Mouse (Mus musculus): ENCODE measurements around the gene Rnf208.

Gene Rnf208

GRCm38 (mm10) chr2:25242101-25242506, at the start of gene Rnf208, which contains the start of gene Cysrt1:
TSS of gene Rnf208 (plus strand) at chr2:25242255.
TSS of gene Cysrt1 (minus strand) at chr2:25242452.
- in situ Hi-C loops (cut with MboI; ENCODE audit: low sequenced_read_pairs) = no loop called here

GRCm38 (mm10) chr2:25193330-25193770, 48.7 kb upstream of the Rnf208 start:
- in situ Hi-C loops (cut with MboI; ENCODE audit: low sequenced_read_pairs) = no loop called here

- in situ Hi-C loops (cut with MboI; ENCODE audit: low sequenced_read_pairs) = no loop called here
These were observed 48.0 kb upstream of the Rnf208 start for GRCm38 (mm10) chr2:25194006-25194405.

GRCm38 (mm10) chr2:25194486-25195171, 47.4 kb upstream of the Rnf208 start:
- in situ Hi-C loops (cut with MboI; ENCODE audit: low sequenced_read_pairs) = no loop called here

DNA sequence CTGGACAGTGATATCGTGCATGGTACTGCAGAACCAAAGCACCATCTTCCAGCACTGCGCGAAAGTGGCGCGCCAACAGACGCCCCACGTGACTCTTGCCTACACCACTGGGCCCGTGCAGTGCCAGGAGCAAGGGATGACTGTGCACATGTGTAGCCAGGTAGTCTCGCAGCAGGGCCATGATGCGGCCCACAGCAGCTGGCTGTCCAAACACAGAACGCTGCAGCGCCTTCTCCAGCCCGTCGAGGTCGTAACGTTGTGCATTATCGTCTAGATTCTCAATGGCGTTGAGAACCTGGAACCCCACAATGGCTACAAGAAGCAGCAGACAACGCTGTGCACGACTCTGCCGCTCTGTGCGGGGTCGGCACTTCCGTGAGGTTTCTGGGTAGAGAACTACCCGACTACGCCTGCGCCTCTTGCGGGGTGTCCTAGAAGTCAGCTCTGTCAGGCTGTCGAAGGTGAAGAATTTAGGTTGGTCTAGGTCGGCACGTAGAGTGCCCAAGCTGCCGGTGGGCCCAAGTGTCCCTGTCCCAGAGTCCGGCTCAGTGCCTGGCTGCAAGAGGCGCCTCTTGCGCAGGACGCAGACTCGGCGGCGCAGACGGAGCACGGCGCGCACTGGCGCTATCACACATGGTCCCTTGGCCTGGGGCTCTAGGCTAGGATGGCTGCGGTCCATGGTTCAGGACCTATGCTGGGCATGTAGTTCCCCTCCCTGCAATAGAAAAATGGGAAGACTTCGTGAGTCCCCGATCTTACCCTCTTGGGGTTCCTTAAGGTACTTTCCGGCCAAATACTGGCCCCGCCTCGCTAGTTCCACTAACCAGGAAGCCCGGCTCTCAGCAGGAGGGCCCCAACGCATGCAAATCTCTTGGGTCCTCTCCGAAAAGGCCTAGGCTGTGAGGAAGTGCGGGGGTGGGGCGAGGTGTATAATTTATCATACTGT, 46.6 kb upstream of the Rnf208 start:
- in situ Hi-C loops (cut with MboI; ENCODE audit: low sequenced_read_pairs) = no loop called here

- in situ Hi-C loops (cut with MboI; ENCODE audit: low sequenced_read_pairs) = no loop called here
These were observed 45.7 kb upstream of the Rnf208 start, which contains the start of gene Tor4a for GRCm38 (mm10) chr2:25196172-25196954. TSS of gene Tor4a (minus strand) at chr2:25196886.

DNA sequence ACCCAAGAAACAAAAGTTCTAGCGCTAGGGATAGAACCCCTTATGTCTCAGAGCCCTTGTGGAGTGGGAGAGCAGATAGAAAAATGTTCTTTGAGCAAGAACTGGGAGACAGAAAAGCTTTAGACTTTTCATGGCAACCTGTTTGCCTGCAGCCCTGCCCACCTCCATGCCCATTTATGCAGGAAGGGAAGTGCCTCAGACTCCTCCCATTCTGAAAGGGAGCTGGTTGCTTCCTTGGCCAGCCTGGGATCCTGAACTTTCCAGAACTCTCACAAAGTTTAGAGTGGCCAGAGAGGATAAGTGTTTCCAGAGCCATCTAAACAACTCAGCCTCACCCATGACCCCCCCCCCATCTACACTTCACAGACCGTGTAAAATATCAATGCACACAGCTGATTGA, 44.9 kb upstream of the Rnf208 start:
- in situ Hi-C loops (cut with MboI; ENCODE audit: low sequenced_read_pairs) = no loop called here

- in situ Hi-C loops (cut with MboI; ENCODE audit: low sequenced_read_pairs) = no loop called here
These were observed 44.1 kb upstream of the Rnf208 start for GRCm38 (mm10) chr2:25197946-25198345.

- in situ Hi-C loops (cut with MboI; ENCODE audit: low sequenced_read_pairs) = no loop called here
These were observed 41.4 kb upstream of the Rnf208 start for GRCm38 (mm10) chr2:25200631-25201030.

GRCm38 (mm10) chr2:25203631-25204214, 38.3 kb upstream of the Rnf208 start:
- in situ Hi-C loops (cut with MboI; ENCODE audit: low sequenced_read_pairs) = no loop called here

- in situ Hi-C loops (cut with MboI; ENCODE audit: low sequenced_read_pairs) = no loop called here
These were observed 34.5 kb upstream of the Rnf208 start for GRCm38 (mm10) chr2:25207593-25207992.

GRCm38 (mm10) chr2:25210686-25211085, 31.4 kb upstream of the Rnf208 start:
- in situ Hi-C loops (cut with MboI; ENCODE audit: low sequenced_read_pairs) = no loop called here

GRCm38 (mm10) chr2:25211121-25211670, 30.9 kb upstream of the Rnf208 start, which contains the start of gene Nelfb:
TSS of gene Nelfb (minus strand) at chr2:25211489.
- in situ Hi-C loops (cut with MboI; ENCODE audit: low sequenced_read_pairs) = no loop called here

DNA sequence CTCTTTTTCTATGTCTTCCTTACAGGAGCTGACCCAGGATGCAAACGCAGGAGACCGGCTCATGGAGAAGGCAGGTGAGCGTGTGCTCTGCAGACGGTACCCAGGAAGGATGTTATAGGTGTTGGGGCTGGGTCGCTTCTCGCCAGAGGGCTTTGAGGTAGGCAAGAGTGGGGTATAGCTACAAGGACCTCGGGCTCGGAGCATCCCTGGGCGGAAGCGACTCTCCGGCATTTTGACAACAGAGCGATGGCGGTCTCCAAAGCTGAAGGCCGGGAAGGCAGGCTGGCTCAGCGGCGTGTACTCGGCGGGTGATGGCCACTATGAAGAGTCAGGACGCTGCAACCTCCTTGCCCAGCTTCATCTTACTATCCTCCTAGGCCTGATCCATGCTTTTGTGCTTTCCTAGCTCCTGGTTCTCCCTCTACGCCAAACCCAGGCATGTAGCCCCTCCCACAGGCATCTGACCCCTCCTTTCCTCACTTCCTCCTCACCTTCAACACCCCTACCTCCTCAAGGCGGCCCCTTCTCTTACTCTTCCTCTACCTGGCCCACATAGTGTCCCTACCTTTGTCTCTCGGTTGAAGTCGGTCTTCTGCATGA, 28.7 kb upstream of the Rnf208 start:
- in situ Hi-C loops (cut with MboI; ENCODE audit: low sequenced_read_pairs) = no loop called here

GRCm38 (mm10) chr2:25214444-25214843, 27.6 kb upstream of the Rnf208 start, which contains the start of gene Stpg3:
TSS of gene Stpg3 (minus strand) at chr2:25214637.
- in situ Hi-C loops (cut with MboI; ENCODE audit: low sequenced_read_pairs) = no loop called here

DNA sequence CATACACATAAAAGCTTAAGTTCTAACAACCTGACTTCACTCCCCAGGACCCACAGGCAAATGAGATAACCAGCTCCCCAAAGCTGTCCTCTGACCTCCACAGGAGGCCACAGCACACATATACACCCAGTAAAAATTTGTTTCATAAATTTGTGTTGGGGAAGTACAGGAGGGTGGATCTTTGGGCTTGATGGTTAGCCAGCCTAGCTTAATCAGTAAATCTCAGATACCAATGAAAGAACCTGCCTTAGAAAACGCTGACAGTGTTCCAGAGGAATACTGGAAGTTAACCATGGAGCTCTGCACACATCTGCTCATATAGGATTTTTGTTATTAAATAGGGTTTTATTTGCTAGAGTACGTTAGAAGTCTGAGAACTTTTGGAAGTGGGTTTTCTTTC, 24.4 kb upstream of the Rnf208 start:
- in situ Hi-C loops (cut with MboI; ENCODE audit: low sequenced_read_pairs) = no loop called here

DNA sequence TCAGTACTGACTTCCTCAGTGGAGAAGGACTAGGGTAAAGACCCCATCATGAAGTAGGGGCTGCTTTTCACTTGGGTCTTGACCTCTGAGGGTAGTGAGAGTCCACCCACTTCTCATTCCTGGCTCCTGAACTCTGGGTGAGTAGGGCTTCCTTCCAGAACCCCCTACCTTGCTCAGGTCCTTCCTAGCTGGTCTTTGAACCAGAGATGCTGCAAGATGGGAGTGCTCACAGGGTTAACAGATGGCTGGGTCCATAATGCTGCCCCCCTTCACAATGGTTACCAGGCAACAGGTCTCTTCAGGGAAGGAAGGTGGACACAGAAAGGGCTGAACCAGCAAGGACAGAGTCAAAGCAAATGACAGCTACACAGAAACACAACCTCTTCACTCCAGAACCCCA, 23.6 kb upstream of the Rnf208 start, which contains the start of gene Fam166a:
Gene Fam166a (plus strand): TSS at position 301 of the 400 bp plus-strand sequence.
- in situ Hi-C loops (cut with MboI; ENCODE audit: low sequenced_read_pairs) = no loop called here

DNA sequence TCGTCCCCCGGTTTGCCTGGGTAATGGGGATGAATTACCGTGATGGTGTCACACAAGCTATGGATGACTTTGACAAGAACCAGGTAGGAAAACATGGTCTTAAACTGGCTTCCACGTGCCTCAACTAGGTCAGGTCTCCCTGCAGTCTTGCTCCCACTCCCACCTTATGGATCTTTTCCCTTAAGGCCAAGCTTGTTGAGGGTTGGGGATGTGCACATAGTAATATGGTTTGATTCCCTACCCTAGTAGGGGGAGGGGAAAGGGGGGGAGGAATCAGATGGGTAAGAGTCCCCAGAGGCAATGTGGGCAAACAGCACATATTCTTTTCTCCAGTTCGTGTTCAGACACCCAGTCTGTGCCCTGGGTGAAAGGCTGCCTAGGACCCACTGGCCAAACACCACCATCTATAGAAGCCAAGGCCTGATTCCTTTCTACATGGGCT, 20.7 kb upstream of the Rnf208 start:
- in situ Hi-C loops (cut with MboI; ENCODE audit: low sequenced_read_pairs) = no loop called here

DNA sequence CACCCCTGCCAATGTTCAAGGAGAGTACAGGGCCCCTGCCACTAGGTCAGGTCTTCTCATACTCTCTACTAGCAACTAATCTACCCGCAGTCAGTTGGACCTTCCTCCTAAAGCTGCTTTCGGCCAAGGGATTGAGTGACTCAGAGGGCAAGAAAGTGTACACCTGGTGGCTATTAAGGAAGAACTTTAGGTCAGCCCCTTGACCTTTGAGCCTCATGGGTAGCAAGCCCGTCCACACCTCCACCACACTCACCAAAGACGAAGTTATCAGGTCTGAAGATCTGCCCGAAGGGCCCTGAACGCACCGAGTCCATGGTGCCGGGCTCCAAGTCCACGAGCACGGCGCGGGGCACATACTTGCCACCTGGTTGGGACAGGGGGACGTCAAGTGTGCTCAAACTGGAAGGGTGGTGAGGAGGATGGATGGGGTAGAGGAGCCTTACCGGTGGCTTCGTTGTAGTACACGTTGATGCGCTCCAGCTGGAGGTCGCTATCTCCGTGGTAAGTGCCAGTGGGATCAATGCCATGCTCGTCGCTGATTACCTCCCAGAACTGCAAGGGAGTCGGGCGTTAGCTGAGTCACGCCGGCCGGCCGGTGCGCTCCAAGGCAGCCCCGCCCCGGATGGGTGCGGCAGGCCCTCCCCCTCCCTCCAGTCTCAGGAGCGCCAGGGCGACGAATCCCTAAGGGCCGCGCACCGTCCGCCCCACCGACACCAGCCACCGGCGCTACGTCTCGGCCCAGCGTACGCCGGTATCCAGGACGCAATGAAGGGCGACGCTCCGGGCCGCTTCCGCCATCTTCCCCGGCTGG, 18.2 kb upstream of the Rnf208 start:
- in situ Hi-C loops (cut with MboI; ENCODE audit: low sequenced_read_pairs) = no loop called here

Data from CH12F3 (cell line).